ENCODE assay signal across 8 mouse cellular contexts in the genomic region with DNA sequence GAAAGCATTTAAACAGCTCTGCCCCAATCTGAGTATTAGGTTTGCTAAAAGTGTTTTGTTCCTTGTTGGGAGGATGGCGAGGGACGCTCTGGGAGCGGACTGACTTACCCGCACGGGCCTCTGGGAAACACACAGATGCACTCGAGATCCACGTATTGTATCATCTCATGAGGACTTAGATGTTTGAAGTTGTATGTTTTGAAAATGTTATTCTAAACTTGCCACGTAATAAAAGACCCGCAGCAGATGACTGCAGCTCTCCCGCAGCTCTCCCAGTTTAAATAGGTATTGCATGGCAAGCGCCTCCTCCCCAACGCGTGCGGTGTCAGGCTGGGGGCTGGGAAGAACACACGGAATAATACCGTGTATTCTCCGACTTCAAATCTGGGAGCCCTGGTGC. TPM values are rescaled to one million over a fixed set of nuclear protein-coding genes. Genes with fewer than 3 reads are reported as not detected.
DNase-seq lines count a peak whose midpoint lies in the region; ATAC-seq and TF ChIP-seq lines count a peak whose summit lies in the region.

No protein-coding gene starts in this region.

- 2% methylated on average over 17 of the region's 17 CpGs for WGBS in embryonic facial prominence, embryonic 11.5 days
- WGBS in intestine, embryonic 14.5 days, result 5% methylated on average over 17 of the region's 17 CpGs
- WGBS in neural tube, embryonic 11.5 days, result 3% methylated on average over 17 of the region's 17 CpGs

- no peak for ATAC-seq in embryonic facial prominence, embryonic 11.5 days (replicated peaks; ENCODE audit: insufficient number of reproducible peaks, low FRiP score, low TSS enrichment, low read depth)
- ATAC-seq in intestine, embryonic 14.5 days (replicated peaks; ENCODE audit: low FRiP score, low TSS enrichment, low read depth), result no peak
- ATAC-seq in neural tube, embryonic 11.5 days (ENCODE audit: insufficient read depth, low FRiP score, low TSS enrichment), result no peak

- H3K9me3 ChIP-seq in embryonic facial prominence, embryonic 11.5 days (replicated peaks; ENCODE audit: control insufficient read depth, low read length), result no peaks in the 10 kb centered on the region
- H3K9me3 ChIP-seq in intestine, embryonic 14.5 days (ENCODE audit: control insufficient read depth, low read length), result no peaks in the 10 kb centered on the region
- H3K9me3 ChIP-seq in neural tube, embryonic 11.5 days (ENCODE audit: control insufficient read depth, low read length), result 0 out of 2 replicates have a peak, but pooled peaks cover 2% of the 10 kb centered on the region

- H3K4me2 ChIP-seq in embryonic facial prominence, embryonic 11.5 days (ENCODE audit: low read depth, low read length), result peak overlapping the region; percentile 37
- H3K4me2 ChIP-seq in intestine, embryonic 14.5 days (ENCODE audit: low read length), result peak overlapping the region; percentile 65
- H3K4me2 ChIP-seq in neural tube, embryonic 11.5 days (ENCODE audit: low read depth), result peak overlapping the region; percentile 36

- H3K4me3 ChIP-seq in layer of hippocampus, adult 2 months, result peak overlapping the region; percentile 47
- peak overlapping the region; percentile 17 for H3K4me3 ChIP-seq in embryonic facial prominence, embryonic 11.5 days (ENCODE audit: low read depth, low read length)
- peak overlapping the region; percentile 33 for H3K4me3 ChIP-seq in intestine, embryonic 14.5 days (ENCODE audit: low read depth, low read length)
- H3K4me3 ChIP-seq in neural tube, embryonic 11.5 days (ENCODE audit: low read depth, low read length), result peak overlapping the region; percentile 12

- no peak overlapping the region for H3K27ac ChIP-seq in layer of hippocampus, adult 2 months
- H3K27ac ChIP-seq in embryonic facial prominence, embryonic 11.5 days (replicated peaks; ENCODE audit: low read depth, low read length), result no peak overlapping the region
- no peak overlapping the region for H3K27ac ChIP-seq in intestine, embryonic 14.5 days (ENCODE audit: low read depth)
- no peak overlapping the region for H3K27ac ChIP-seq in neural tube, embryonic 11.5 days (ENCODE audit: low read depth, low read length)

- no peak for DNase-seq in layer of hippocampus, adult 2 months (ENCODE audit: low spot score in 2 of 2)
- no peak for DNase-seq in layer of hippocampus, postnatal 25 days (ENCODE audit: extremely low spot score in 1 of 2, low spot score in 1 of 2)
- DNase-seq in embryonic facial prominence, embryonic 11.5 days (ENCODE audit: low spot score), result peak; percentile 45
- DNase-seq in intestine, embryonic 14.5 days (ENCODE audit: low spot score), result peak; percentile 56
- DNase-seq in neural tube, embryonic 11.5 days (ENCODE audit: low spot score), result peak; percentile 45
- DNase-seq in adrenal gland, adult 2 months, result no peak
- DNase-seq in adrenal gland, adult 18-20 months (ENCODE audit: low spot score in 2 of 2), result no peak
- DNase-seq in layer of hippocampus, adult 8-10 months (ENCODE audit: low spot score in 2 of 2), result no peak

- peak overlapping the region; percentile 2; the same call in 1 of the 2 replicates for H3K9ac ChIP-seq in embryonic facial prominence, embryonic 11.5 days (replicated peaks; ENCODE audit: low read length)
- peak overlapping the region; percentile 32 for H3K9ac ChIP-seq in intestine, embryonic 14.5 days (ENCODE audit: low read length)
- no peak overlapping the region for H3K9ac ChIP-seq in neural tube, embryonic 11.5 days (ENCODE audit: low read length)

- H3K36me3 ChIP-seq in embryonic facial prominence, embryonic 11.5 days (replicated peaks; ENCODE audit: control insufficient read depth, insufficient read depth, low read depth, low read length), result no peaks in the 10 kb centered on the region
- no peaks in the 10 kb centered on the region for H3K36me3 ChIP-seq in intestine, embryonic 14.5 days (ENCODE audit: control insufficient read depth, insufficient read depth, low read length)
- no peaks in the 10 kb centered on the region for H3K36me3 ChIP-seq in neural tube, embryonic 11.5 days (ENCODE audit: control insufficient read depth, insufficient read depth, low read length)

- no peak for TF ChIP-seq CTCF in layer of hippocampus, adult 2 months (conservative IDR thresholded peaks at IDR 0.05)

- no peaks in the 10 kb centered on the region for H3K4me1 ChIP-seq in embryonic facial prominence, embryonic 11.5 days (ENCODE audit: control insufficient read depth, insufficient read depth, low read length)
- H3K4me1 ChIP-seq in intestine, embryonic 14.5 days (replicated peaks; ENCODE audit: control insufficient read depth, insufficient read depth, low read length), result peaks cover 7% of the 10 kb centered on the region; the same call in 1 of the 2 replicates
- no peaks in the 10 kb centered on the region for H3K4me1 ChIP-seq in neural tube, embryonic 11.5 days (ENCODE audit: control insufficient read depth, insufficient read depth, low read length)

- no peaks in the 10 kb centered on the region for H3K27me3 ChIP-seq in embryonic facial prominence, embryonic 11.5 days (ENCODE audit: control insufficient read depth, insufficient read depth, low read length)
- no peaks in the 10 kb centered on the region for H3K27me3 ChIP-seq in intestine, embryonic 14.5 days (replicated peaks; ENCODE audit: control insufficient read depth, insufficient read depth, low read length)
- H3K27me3 ChIP-seq in neural tube, embryonic 11.5 days (ENCODE audit: control insufficient read depth, insufficient read depth, low read length), result no peaks in the 10 kb centered on the region

RNA-seq across cellular contexts. Expression of a gene that starts 33.0 kb away (rescaled TPM):
- total RNA-seq in layer of hippocampus, adult 2 months (2021), result 10 to 100 TPM; 34.9 to 36.6 TPM
- total RNA-seq in layer of hippocampus, postnatal 25 days (2021), result 10 to 100 TPM; 32.0 to 37.1 TPM
- polyA plus RNA-seq in embryonic facial prominence, embryonic 11.5 days (2014; fragmentation: Nextera tagmentation; extraction: Ambion mirVana), result 35.5 and 39.3 TPM in 2 replicates
- 28.1 and 31.1 TPM in 2 replicates for polyA plus RNA-seq in intestine, embryonic 14.5 days (2014; fragmentation: Nextera tagmentation; extraction: Ambion mirVana)
- 40.1 and 40.3 TPM in 2 replicates for polyA plus RNA-seq in neural tube, embryonic 11.5 days (2014; fragmentation: Nextera tagmentation; extraction: Ambion mirVana)
- 10 to 100 TPM; 32.0 to 32.2 TPM for total RNA-seq in adrenal gland, adult 2 months (2021)
- polyA plus RNA-seq in adrenal gland, adult 2 months (2012; rRNA removed), result 11.8 and 14.5 TPM in 2 replicates
- total RNA-seq in adrenal gland, adult 18-20 months (2021), result 10 to 100 TPM; 23.2 to 35.6 TPM
- total RNA-seq in layer of hippocampus, adult 8-10 months (2022), result 10 to 100 TPM; 28.6 to 39.8 (median 35.4) TPM

Comparison
In these comparisons a context has a peak if more than half of its experiments do, and no peak if none do; other contexts are left out.
1. DNase-seq: peak in embryonic facial prominence, embryonic 11.5 days (single experiment), intestine, embryonic 14.5 days (single experiment) and neural tube, embryonic 11.5 days (single experiment); none in layer of hippocampus, adult 2 months (0 of 2), layer of hippocampus, postnatal 25 days (0 of 2), adrenal gland, adult 2 months (single experiment), adrenal gland, adult 18-20 months (0 of 2) and layer of hippocampus, adult 8-10 months (0 of 2).
2. Peak in every context shown above with its lines, with median percentiles within 50 percentile points of each other: H3K4me3 ChIP-seq and H3K4me2 ChIP-seq.